Mouse (Mus musculus) mammary gland, adult 2 months (tissue): ENCODE data around the gene Aldh3b3. TPM values are rescaled to one million over a fixed set of nuclear protein-coding genes. Genes with fewer than 3 reads are reported as not detected.

ENCODE experiments used
- polyA plus RNA-seq: library from polyadenylated mRNA; depleted of rRNA; stranded (reverse); fragments of >200 nt; gene quantifications from 2 replicates; pipeline ENCODE4 v1.2.3, GENCODE M21; 2012; ENCODE audit warnings: low replicate concordance; rRNA removed

Gene Aldh3b3
- polyA plus RNA-seq = 0.50 and 0.69 TPM in 2 replicates

DNA sequence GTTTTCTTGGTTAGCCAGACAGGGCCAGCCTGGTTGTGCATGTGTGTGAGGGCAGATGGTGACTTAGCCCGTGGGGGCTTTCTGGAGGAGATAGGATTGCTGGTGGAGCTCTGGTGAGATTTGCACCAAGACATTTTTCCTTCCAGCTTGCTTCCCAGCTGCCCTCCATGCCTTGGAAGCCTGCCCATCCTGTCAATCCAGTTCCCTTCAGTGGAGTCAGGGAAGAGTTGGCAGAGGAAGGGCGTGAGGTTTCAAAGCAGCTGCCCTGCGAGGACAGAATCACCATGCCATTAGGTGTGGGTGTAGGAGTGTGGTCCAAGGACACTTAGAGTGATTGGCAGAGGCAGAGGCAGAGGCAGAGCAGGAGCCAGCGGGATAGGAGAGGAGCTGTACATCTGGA lies at the start of gene Aldh3b3:
Gene Aldh3b3, plus strand, starts transcription at position 176 of the 400 bp plus-strand sequence.

DNA sequence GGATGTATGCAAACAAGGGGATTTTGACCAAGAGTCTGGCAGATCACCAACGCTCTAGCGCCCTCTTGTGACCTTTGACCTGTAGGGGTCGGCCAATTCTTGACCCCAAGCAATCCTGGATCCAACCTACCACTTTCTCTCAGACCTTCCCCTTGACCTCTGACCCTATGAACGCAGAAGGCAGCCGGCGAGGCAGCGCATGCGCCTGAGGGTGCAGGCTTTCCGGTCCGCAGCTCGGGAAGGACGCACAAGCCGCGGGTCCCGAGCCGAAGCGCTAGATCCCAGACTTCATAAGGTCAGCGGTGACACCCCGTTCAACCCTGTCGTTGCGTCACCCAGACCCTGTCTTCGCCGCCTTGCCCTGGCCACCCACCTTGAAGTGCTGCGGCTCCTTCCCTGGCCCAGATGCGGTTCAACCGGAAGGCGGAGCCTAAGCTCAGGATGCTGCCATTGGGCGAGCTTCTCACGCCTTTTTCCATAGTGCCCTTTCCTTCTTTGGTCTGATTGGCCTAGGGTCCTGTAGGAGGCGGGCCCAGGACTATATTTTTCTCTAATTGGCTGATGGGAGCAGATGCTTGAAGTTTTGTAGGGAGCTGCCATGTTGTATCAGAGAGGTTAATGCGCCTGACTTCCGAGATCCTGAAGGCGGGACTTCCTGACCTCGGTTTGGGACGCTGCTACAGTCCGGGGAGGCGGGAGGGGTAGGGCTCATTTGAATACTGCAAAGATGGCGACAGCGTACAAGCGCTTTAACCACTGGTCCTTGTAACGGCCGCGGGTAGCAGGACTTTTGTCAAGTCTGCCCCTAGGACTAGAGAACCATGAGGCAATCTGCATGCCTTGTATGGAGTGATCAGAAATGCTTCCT lies 45.9 kb upstream of the Aldh3b3 start, which contains the start of gene Ndufs8:
Gene Ndufs8, minus strand, starts transcription at position 438 of the 868 bp plus-strand sequence.

DNA sequence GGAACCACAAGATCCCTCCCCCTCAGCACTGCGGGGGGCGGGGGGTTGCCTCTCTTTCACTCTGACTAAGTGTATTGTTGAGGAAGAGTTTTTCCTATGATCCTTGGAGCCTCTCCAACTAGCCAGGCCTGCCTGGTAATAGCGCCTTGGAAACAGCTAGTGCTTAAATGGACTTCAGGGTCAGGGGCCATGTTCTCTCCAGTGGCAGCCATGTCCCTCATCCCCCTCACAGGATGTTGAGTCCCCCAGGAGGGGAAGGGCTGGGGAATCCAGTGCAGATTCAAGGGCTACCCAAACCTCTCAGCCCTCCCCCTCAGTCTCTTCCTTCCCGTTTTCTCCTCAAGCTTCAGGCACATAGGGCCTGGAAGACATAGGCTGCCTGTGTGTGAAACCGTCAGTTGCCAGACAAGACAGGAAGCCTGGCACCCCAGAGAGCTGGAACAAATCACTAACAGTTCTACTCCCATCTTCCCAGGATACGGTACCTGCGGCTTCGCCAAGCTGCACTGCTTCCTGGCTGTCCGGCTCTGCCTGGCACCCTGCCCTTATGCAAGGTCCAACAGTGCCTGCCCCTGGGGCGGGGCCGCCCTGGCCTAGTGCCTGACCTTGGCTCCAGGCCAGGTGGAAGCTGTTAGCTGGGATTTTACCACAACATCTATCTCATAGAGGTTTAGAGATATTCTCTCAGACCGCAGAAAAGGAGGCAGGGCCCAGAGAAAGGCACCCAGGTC lies 29.1 kb upstream of the Aldh3b3 start, which contains the start of gene Aldh3b1:
Gene Aldh3b1, minus strand, starts transcription at position 598 of the 731 bp plus-strand sequence.

DNA sequence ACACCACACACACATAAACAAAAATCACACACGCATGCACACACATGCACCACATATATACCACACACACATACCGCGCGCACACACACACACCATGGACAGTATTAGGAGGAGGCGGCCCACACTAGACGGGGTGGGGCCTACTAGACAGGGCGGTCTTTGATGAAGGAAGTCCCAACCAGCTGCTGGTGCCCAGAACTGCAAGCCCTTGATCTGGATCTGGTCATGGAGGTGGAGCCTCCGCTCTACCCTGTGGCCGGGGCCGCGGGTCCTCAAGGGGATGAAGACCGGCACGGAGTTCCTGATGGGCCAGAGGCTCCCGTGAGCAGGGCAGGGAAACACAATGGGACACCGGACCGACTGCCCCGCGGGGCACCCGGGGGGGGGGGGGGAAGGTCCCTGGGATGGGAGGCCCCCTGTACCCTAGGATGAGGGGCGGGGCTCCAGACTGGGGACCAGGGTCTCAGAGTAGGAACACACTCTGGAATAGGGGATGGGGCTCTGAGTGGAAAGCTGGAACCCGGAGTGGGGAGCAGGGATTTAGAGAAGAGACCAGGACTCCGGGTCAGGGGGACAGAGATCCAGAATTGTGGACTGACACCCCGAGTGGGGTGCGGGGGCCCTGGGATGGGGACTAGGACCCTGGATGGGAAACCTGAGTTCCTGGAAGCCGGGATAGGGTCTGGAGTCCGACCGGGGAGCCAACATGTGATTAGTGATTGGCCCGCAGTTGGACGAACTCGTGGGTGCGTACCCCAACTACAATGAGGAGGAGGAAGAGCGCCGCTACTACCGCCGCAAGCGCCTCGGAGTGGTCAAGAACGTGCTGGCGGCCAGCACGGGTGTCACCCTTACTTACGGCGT lies 23.2 kb upstream of the Aldh3b3 start, which contains the start of gene Unc93b1:
Gene Unc93b1, plus strand, starts transcription at position 155 of the 864 bp plus-strand sequence.

DNA sequence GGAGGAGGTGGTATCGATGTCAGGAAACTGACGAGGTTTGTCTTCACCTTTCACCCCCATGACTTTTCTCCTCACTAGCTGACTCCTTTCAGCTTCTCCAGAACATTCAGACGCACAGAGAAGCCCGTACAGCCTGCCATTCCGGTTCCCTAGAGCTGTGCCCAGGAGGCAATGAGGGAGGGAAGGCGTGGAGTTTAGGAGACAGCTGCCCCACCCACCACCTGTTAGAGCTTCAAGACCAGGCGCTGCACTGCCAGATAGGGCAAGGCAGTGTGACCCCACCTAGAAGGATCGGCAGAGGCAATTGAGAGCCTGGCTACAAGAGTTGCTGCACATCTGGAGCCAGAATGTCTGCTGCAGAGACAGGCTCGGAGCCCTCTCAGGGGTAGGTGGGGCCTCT lies 13.8 kb downstream of the Aldh3b3 start, which contains the start of gene Aldh3b2:
Gene Aldh3b2, plus strand, starts transcription at position 100 of the 400 bp plus-strand sequence.

DNA sequence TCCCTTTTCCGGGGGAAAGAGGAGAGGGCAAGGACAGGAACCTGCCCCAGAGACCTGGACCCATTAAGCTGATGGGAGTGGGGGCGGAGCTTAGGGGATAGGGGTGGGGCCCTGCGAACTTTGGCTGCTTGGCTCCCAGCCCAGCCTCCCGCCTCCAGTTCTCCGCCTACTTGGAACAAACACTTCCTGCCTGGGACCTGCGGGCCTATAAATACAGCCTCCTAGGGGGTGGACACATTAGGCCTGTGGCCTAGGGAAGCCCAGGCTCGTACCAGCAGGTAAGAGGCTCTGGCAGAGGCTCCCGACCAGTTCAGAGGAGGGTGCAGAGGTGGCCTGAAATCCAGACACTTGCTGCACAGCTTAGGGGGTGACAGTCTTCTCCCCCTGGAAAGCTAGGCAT lies 27.9 kb downstream of the Aldh3b3 start, which contains the start of gene Acy3:
Gene Acy3, plus strand, starts transcription at position 237 of the 400 bp plus-strand sequence.

DNA sequence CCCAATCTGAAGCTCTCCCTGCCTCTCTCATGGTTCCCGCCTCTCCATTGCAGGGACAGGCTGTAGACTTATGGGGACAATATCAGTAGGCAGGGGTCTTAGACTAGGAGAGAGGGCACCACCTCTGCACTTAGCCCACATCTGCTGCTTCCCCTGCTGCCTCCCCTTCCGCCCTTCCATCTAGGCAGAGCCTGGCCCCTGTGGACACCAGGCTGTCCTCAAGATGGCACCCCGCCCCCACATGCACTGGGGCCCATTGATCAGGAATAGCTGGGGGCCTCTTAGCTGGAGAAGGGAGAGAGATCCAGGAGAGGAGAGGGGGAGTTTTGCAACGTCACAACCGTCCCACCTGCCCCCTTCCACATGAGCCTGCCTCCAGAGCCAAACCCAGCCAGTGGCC lies 34.0 kb downstream of the Aldh3b3 start, which contains the start of gene Tbx10:
Gene Tbx10, plus strand, starts transcription at position 337 of the 400 bp plus-strand sequence.

DNA sequence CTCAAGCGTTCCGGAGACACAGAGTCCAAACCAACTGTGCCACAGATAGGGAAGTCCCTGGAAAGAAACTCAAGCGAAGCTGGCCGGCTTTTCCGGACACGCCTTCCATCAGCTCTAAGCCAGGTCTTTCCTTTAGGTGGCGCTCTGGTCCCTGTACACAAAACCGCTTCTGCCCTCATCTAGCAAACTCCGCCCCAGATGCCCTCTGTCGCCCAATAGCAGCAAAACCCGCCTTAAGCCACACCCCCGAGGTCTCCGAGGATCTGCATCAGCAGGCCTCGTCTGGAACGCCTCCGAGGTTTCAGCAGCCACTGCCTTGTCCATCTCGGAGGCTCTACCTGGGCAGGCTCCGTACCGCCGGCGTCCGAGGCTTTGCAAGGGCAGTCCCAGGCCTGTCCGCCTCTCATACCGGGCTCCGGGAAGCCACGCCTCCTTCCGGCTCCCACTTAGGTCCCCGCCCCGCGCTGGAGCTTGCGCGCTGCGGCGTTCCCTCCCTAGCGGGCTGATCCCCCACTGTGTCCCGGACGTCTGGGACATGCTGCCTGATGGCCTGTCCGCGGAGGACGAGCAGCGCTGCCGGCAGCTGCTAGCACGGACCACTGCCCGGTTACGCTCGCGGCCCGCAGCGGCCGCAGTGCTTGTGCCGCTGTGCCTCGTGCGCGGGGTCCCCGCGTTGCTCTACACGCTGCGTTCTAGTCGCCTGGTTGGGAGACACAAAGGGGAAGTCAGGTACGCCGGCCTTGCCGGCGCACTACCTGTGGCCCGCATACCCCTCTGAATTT lies 41.9 kb downstream of the Aldh3b3 start, which contains the start of the genes Nudt8 and Gm49405:
Gene Nudt8, plus strand, starts transcription at position 462 of the 782 bp plus-strand sequence.
Gene Gm49405, plus strand, starts transcription at position 508 of the 782 bp plus-strand sequence.

DNA sequence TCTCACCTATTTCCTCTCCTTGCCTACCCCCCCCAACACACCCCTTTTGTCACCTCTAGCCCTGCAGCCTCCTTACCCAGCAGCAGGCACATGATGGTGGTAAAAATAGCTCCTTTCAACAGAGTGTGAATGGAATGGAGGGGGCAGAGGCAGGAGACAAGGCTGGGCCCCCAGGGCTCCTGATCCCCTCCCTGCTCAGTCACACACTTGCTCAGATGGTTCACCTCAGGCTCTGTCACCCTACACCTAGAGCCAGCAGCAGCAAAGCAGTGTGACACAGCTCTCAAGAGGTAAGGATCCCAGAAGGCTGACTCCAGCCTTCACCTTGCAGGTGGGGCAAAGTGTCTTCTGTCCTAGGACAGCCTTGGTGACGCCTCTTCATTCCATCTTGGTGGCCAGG lies 44.7 kb downstream of the Aldh3b3 start, which contains the start of gene Doc2g:
Gene Doc2g, plus strand, starts transcription at position 202 of the 400 bp plus-strand sequence.

DNA sequence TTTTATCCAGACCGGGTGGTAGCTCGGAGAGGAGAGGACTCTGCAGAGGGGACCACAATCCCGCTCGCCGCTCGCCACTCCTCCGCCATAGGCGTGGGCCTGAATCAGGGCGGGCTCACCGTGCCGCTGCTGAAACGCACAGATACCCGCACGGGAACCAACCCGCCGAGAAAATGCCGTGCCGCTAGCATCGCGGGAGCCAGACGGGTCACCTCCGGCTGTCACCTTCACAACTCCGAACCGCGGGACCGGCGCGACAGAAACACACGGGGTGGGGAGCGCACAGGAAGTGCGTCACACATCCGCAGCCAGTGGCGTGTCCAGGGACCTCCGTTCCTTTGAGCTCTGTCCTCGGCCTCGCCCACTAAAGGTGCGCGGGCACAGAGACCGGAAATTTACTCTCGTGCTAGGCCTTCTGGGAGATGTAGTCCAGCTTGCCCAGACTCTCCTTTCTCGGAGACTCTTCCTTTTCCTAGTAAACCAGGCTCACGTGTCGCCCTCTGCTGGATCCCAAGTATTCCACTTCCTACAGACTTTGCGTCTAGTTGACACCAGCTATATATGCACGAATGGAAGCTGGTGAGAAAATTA lies 54.1 kb downstream of the Aldh3b3 start, which contains the start of gene Ndufv1:
Gene Ndufv1, minus strand, starts transcription at position 375 of the 591 bp plus-strand sequence.

Other genes with a start within 250 kb of the Aldh3b3 start
- gene Kmt5b, start 191.2 kb upstream of the Aldh3b3 start, polyA plus RNA-seq = 13.7 and 17.2 TPM in 2 replicates
- 31.2 and 33.9 TPM in 2 replicates for gene Chka, start 106.9 kb upstream of the Aldh3b3 start, polyA plus RNA-seq
- gene Tcirg1, start 51.5 kb upstream of the Aldh3b3 start, polyA plus RNA-seq = 218 and 220 TPM in 2 replicates
- gene Ndufs8, start 45.9 kb upstream of the Aldh3b3 start, polyA plus RNA-seq = 276 and 363 TPM in 2 replicates
- 13.0 and 17.1 TPM in 2 replicates for gene Aldh3b1, start 28.8 kb upstream of the Aldh3b3 start, polyA plus RNA-seq
- gene Unc93b1, start 23.5 kb upstream of the Aldh3b3 start, polyA plus RNA-seq = 307 and 435 TPM in 2 replicates
- 22.0 and 22.5 TPM in 2 replicates for gene Aldh3b2, start 13.7 kb downstream of the Aldh3b3 start, polyA plus RNA-seq
- 56.0 and 64.9 TPM in 2 replicates for gene Acy3, start 27.9 kb downstream of the Aldh3b3 start, polyA plus RNA-seq
- not detected in 2 replicates for gene Tbx10, start 34.1 kb downstream of the Aldh3b3 start, polyA plus RNA-seq
- gene Nudt8, start 41.9 kb downstream of the Aldh3b3 start, polyA plus RNA-seq = 12.2 and 22.8 TPM in 2 replicates
- 2.5 and 2.9 TPM in 2 replicates for gene Gm49405, start 42.0 kb downstream of the Aldh3b3 start, polyA plus RNA-seq
- 6.3 and 13.3 TPM in 2 replicates for gene Doc2g, start 44.7 kb downstream of the Aldh3b3 start, polyA plus RNA-seq
- gene Ndufv1, start 54.2 kb downstream of the Aldh3b3 start, polyA plus RNA-seq = 188 and 271 TPM in 2 replicates
- 508 and 632 TPM in 2 replicates for gene Gstp1, start 79.3 kb downstream of the Aldh3b3 start, polyA plus RNA-seq
- 24.3 and 163 TPM in 2 replicates for gene Gstp2, start 87.4 kb downstream of the Aldh3b3 start, polyA plus RNA-seq
- 14.6 and 23.5 TPM in 2 replicates for gene Gstp3, start 100.9 kb downstream of the Aldh3b3 start, polyA plus RNA-seq
- gene Cabp2, start 122.9 kb downstream of the Aldh3b3 start, polyA plus RNA-seq = 0.61 TPM in 1 of 2 replicates, not detected in the other
- gene Cdk2ap2, start 138.5 kb downstream of the Aldh3b3 start, polyA plus RNA-seq = 257 and 348 TPM in 2 replicates
- 157 and 297 TPM in 2 replicates for gene Pitpnm1, start 141.4 kb downstream of the Aldh3b3 start, polyA plus RNA-seq
- gene Aip, start 167.2 kb downstream of the Aldh3b3 start, polyA plus RNA-seq = 113 and 122 TPM in 2 replicates
- 0.69 and 0.80 TPM in 2 replicates for gene Gpr152, start 181.1 kb downstream of the Aldh3b3 start, polyA plus RNA-seq
- gene Cabp4, start 185.4 kb downstream of the Aldh3b3 start, polyA plus RNA-seq = 1.2 TPM in 2 replicates
- gene Coro1b, start 190.0 kb downstream of the Aldh3b3 start, polyA plus RNA-seq = 266 and 387 TPM in 2 replicates
- gene Ptprcap, start 195.0 kb downstream of the Aldh3b3 start, polyA plus RNA-seq = 183 and 672 TPM in 2 replicates
- gene Rps6kb2, start 204.7 kb downstream of the Aldh3b3 start, polyA plus RNA-seq = 46.6 and 54.5 TPM in 2 replicates
- gene Carns1, start 216.8 kb downstream of the Aldh3b3 start, polyA plus RNA-seq = 32.3 and 39.2 TPM in 2 replicates
- 91.7 and 196 TPM in 2 replicates for gene Tbc1d10c, start 232.6 kb downstream of the Aldh3b3 start, polyA plus RNA-seq
- gene Ppp1ca, start 233.4 kb downstream of the Aldh3b3 start, polyA plus RNA-seq = 586 and 618 TPM in 2 replicates
- gene Rad9a, start 243.0 kb downstream of the Aldh3b3 start, polyA plus RNA-seq = 49.2 and 51.9 TPM in 2 replicates